Mouse (Mus musculus) left cerebral cortex, adult 11 months (tissue): Measurements from ENCODE around the gene D630045J12Rik.

Experiments
- DNase-seq: peaks from one replicate; pipeline ENCODE4 v3.0.0; 2022; ENCODE audit warnings: low spot score

Gene D630045J12Rik

GRCm38 (mm10) chr6:38134806-38135559, 118.8 kb downstream of the D630045J12Rik start:
- DNase-seq, result no peak

- DNase-seq, result no peak
Measured at GRCm38 (mm10) chr6:38131801-38132231, 122.0 kb downstream of the D630045J12Rik start.

GRCm38 (mm10) chr6:38129883-38130282, 123.9 kb downstream of the D630045J12Rik start:
- DNase-seq, result no peak

GRCm38 (mm10) chr6:38128115-38128514, 125.7 kb downstream of the D630045J12Rik start:
- DNase-seq, result no peak

- DNase-seq, result no peak
Measured at GRCm38 (mm10) chr6:38125462-38125861, 128.3 kb downstream of the D630045J12Rik start.

GRCm38 (mm10) chr6:38124882-38125281, 128.9 kb downstream of the D630045J12Rik start:
- DNase-seq, result no peak

- DNase-seq, result no peak
Measured at GRCm38 (mm10) chr6:38124207-38124835, 129.5 kb downstream of the D630045J12Rik start, which contains the start of gene Atp6v0a4. Atp6v0a4 (minus strand) TSS chr6:38124586.

- DNase-seq, result no peak
Measured at GRCm38 (mm10) chr6:38123471-38124206, 130.2 kb downstream of the D630045J12Rik start.

GRCm38 (mm10) chr6:38122791-38123190, 131.0 kb downstream of the D630045J12Rik start:
- DNase-seq, result no peak

GRCm38 (mm10) chr6:38121843-38122242, 132.0 kb downstream of the D630045J12Rik start:
- no peak for DNase-seq

- DNase-seq, result no peak
Measured at GRCm38 (mm10) chr6:38120681-38121371, 133.0 kb downstream of the D630045J12Rik start.

- DNase-seq, result no peak
Measured at GRCm38 (mm10) chr6:38118341-38118740, 135.5 kb downstream of the D630045J12Rik start.

- no peak for DNase-seq
Measured at GRCm38 (mm10) chr6:38116107-38116770, 137.6 kb downstream of the D630045J12Rik start.

- DNase-seq, result no peak
Measured at GRCm38 (mm10) chr6:38110859-38111258, 142.9 kb downstream of the D630045J12Rik start.

- no peak for DNase-seq
Measured at GRCm38 (mm10) chr6:38109871-38110270, 143.9 kb downstream of the D630045J12Rik start.

- no peak for DNase-seq
Measured at GRCm38 (mm10) chr6:38109160-38109795, 144.5 kb downstream of the D630045J12Rik start, which contains the start of gene Tmem213. Tmem213 (plus strand) TSS chr6:38109255.

GRCm38 (mm10) chr6:38108449-38108848, 145.4 kb downstream of the D630045J12Rik start:
- DNase-seq, result no peak

- DNase-seq, result no peak
Measured at GRCm38 (mm10) chr6:38105924-38106323, 147.9 kb downstream of the D630045J12Rik start.

- no peak for DNase-seq
Measured at GRCm38 (mm10) chr6:38103775-38104174, 150.0 kb downstream of the D630045J12Rik start.

GRCm38 (mm10) chr6:38102216-38102795, 151.5 kb downstream of the D630045J12Rik start:
- DNase-seq, result no peak
